Mouse (Mus musculus): ENCODE measurements around the gene Tectb.
A peak's percentile ranks its signal among the peaks of the same experiment; 100 is the strongest.
"Not testable (repeated sequence)": the region's sequence is repeated elsewhere in the genome, so short reads cannot be mapped to it uniquely, and the experiment has no call there.

Gene Tectb

GRCm38 (mm10) chr19:55165183-55165865 is 15.2 kb upstream of the Tectb start:
- DNase-seq (ENCODE audit: low spot score): no peak

DNA sequence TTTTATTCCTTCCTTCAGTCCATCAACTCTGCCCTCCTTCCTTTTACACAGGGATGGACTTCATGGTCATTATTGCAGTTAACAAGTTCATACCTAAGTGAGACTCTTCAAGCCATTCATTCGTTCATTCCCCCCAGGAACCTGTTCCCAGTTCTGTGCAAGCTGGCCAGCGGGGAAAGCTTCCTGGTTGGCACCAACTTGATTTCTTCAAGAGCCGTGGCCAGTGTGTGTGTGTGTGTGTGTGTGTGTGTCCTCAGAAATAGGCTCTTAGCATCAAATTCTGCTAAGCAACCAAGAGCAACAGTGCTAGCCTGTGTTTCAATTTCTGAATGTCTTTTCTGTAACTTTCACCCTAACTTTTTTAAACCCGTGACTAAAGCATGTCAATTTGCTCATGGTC is 14.6 kb upstream of the Tectb start:
- DNase-seq (ENCODE audit: low spot score): no peak

DNA sequence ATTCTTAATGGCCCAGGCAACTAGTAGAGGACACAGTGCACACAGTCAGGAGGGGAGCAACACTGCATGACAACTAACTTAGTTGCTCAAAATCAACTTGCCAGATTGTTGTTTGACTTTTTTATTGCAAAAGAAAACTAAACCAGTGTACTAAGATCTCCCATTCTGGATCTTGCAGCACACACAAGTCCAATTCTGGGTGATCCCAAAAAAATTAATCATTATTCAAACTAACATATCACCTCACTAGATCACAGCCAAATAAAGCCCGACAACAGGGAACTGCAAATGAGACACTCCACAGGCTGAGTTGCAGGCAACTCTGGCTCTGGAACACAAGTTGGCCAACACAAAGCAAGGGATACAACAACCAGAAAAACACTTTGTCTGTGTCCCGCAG is 13.8 kb upstream of the Tectb start:
- no peak for DNase-seq (ENCODE audit: low spot score)

DNA sequence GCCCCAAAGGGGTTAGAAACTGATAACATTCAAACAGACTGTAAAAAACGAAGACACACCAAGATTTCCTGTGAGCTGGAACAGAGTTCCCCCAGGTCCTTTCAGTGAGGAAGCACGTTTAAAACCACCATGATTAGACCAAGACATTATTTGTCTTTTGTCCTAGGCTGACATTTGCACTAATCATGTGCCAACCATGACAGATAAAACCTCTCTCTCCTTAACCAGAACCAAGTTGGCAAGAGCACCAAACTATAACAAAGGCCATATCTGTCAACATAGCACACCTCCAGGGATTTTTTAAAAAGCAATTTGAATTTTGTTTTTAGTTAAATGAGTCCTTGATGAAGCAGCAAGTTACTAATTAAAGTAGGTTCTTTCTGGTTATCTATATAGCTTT is 12.8 kb upstream of the Tectb start:
- DNase-seq (ENCODE audit: low spot score): no peak

DNA sequence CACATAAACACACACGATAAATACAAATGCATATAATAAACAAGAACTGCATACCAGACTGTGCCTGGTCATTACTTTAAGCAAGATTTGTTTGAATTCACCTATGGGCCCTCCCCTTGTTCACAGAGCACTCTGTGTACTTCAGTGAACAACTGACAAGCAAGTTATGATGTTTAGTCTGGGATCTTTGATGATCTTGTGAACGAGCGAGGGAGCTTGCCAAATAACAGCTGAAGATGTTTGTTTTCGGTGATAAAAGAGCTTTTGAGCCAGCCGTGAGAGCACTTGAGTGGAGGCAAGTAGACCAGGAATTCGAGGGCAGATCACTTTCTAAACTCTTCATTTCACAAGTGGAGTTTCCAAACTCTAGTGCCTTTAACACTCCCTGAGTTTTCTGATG is 12.2 kb upstream of the Tectb start:
- no peak for DNase-seq (ENCODE audit: low spot score)

GRCm38 (mm10) chr19:55169236-55169729 is 11.2 kb upstream of the Tectb start:
- not testable (repeated sequence) for DNase-seq (ENCODE audit: low spot score)

GRCm38 (mm10) chr19:55170399-55170798 is 10.1 kb upstream of the Tectb start:
- no peak for DNase-seq (ENCODE audit: low spot score)

GRCm38 (mm10) chr19:55171585-55171984 is 8.9 kb upstream of the Tectb start:
- no peak for DNase-seq (ENCODE audit: low spot score)

- DNase-seq (ENCODE audit: low spot score): peak; percentile 12
Measured at GRCm38 (mm10) chr19:55177143-55177542, 3.4 kb upstream of the Tectb start.

GRCm38 (mm10) chr19:55184442-55184841 is 3.9 kb downstream of the Tectb start:
- DNase-seq (ENCODE audit: low spot score): no peak

GRCm38 (mm10) chr19:55185074-55185473 is 4.5 kb downstream of the Tectb start:
- no peak for DNase-seq (ENCODE audit: low spot score)

DNA sequence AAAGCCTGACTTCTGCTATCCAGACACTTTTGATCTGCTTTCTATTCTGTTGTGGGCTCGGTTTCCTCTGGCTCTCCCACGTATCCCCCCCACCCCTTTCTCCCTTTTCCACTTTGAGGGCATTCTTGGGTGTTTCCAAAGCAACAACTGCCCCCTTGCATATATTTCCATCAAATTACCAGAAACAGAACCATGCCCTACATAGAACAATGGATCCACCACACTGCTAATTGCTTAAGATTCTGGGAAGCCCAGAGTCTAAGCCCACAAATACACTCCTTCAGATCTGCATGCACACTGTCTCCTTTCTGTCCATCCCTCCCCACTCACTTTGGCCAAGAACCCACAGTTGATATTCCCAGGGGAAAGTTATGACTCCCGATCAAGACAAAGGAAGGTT is 5.1 kb downstream of the Tectb start:
- DNase-seq (ENCODE audit: low spot score): no peak

- no peak for DNase-seq (ENCODE audit: low spot score)
Measured at GRCm38 (mm10) chr19:55190065-55190464, 9.5 kb downstream of the Tectb start.

DNA sequence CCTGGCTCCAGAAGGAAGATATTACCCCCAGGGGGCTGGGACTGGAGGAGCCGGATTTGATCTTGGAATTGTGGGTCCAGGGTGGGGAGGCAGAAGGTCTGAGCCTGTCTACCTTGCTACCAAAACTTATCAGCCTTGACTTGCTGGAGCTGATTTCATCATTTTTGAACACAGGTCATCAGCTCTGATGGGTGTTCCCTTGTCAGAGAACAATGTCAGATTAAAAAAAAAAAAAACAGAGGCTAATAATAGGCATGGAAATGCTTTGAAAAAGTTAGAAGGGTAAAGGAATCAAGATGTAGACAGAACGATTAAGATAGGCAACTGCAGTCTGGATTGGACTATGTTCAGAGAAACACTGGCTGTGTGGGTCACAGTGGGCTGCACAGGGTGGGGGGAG is 11.1 kb downstream of the Tectb start:
- DNase-seq (ENCODE audit: low spot score): no peak

DNA sequence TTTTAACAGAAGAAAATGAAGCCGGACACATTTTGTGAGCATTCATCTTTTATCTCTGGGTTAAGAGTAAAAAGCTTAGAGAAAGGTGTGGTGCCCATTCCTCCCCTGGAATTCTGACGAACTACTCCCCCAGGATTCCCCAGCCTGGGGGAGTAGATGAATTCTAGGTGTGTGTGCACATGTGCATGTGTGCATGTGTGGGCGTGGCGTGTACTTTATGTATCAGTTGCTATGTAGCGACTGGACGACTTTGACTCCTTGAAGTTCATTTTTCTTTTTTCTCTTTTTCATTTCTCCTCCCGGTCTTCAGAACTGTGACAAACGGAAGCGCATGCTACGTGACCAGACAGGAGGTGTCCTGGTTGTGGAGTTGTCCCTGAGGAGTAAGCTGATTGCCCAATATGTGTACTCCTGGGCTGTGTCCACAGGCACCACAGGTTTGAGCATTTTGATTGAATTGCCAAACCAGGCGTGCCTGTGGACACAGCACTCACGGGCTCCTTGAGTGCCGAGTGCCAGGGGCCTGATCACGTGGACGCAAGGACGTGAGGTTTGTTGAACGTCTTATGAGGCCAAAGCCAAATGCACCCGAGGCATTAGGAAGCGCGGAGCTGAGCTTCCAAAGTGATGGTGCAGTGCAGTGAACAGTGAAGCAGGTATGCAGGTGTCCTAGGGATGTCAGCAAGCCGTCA is 11.9 kb downstream of the Tectb start:
- no peak for DNase-seq (ENCODE audit: low spot score)

DNA sequence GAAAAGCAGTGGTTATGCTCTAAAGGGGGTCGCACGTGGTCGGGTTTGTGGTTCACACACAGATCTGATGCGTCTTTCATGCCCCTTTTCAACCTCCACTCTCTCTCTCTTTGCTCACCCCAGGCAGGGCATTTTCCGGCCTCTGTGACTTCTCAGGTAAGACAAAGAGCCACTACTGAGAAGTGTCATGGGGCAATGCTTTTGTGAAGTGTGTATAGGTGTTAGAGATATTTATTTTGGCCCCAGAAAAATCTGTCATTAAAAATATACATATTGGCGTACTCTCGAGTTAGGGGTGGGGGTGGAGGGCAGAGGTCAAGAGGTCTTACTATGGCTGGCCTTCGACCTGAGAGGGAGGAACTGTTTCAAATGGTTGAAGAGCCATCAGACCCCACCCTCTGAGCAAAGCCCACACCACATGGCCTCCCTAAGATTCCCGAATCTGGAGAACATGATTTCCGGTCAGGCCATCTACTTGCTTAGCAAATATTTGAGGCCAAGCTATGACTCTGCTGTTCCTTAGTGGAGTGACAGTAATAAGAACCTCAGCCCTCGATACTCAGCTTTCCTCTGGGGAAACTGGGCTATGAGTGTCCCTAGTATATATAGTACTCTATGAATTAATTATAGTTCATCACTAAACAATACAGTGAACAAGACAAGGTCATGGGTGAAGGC is 13.3 kb downstream of the Tectb start:
- DNase-seq (ENCODE audit: low spot score): no peak

GRCm38 (mm10) chr19:55194520-55195170 is 14.1 kb downstream of the Tectb start:
- no peak for DNase-seq (ENCODE audit: low spot score)

DNA sequence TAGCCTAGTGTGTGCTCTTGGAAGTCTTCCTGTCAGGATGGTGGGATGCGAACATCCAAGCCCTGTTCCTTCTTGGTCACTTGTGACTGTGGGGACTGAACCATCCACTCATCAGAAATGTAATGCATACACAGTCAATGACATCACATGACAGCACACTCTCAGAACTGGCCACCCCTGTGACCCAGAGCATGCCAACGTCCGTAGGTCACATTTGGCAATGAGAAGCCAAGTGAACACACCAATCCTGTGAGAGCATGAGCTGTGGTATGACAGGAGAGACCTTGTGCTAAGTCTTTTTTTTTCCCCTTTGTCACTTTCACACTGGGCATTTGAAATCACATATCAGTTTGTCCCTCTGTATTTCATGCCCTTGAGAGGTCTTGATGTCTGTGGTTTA is 15.0 kb downstream of the Tectb start:
- DNase-seq (ENCODE audit: low spot score): no peak

- DNase-seq (ENCODE audit: low spot score): peak; percentile 76
Measured at GRCm38 (mm10) chr19:55198303-55198702, 17.8 kb downstream of the Tectb start.

GRCm38 (mm10) chr19:55206482-55207138 is 26.1 kb downstream of the Tectb start:
- DNase-seq (ENCODE audit: low spot score): peak; percentile 72

GRCm38 (mm10) chr19:55207205-55207604 is 26.7 kb downstream of the Tectb start:
- no peak for DNase-seq (ENCODE audit: low spot score)

All from layer of hippocampus, adult 11-12 months (tissue).